Mouse (Mus musculus) thymus, postnatal 0 days (tissue): ENCODE results near the gene Gins1. TPM values are rescaled to one million over a fixed set of nuclear protein-coding genes. Genes with fewer than 3 reads are reported as not detected.
"Not testable (repeated sequence)": the region's sequence is repeated elsewhere in the genome, so short reads cannot be mapped to it uniquely, and the experiment has no call there.

Experiments
- DNase-seq: peaks from one replicate; pipeline ENCODE4 v3.0.0-alpha.2; 2015; ENCODE audit warnings: low spot score
- polyA plus RNA-seq: library from polyadenylated mRNA; unstranded; fragments of >200 nt; fragmentation: Nextera tagmentation; extraction: Ambion mirVana; gene quantifications from 2 replicates; pipeline ENCODE4 v1.2.1, GENCODE M21; 2015

Gene Gins1
- polyA plus RNA-seq, 1 experiment from 2014 or later: 55.4 TPM

DNA sequence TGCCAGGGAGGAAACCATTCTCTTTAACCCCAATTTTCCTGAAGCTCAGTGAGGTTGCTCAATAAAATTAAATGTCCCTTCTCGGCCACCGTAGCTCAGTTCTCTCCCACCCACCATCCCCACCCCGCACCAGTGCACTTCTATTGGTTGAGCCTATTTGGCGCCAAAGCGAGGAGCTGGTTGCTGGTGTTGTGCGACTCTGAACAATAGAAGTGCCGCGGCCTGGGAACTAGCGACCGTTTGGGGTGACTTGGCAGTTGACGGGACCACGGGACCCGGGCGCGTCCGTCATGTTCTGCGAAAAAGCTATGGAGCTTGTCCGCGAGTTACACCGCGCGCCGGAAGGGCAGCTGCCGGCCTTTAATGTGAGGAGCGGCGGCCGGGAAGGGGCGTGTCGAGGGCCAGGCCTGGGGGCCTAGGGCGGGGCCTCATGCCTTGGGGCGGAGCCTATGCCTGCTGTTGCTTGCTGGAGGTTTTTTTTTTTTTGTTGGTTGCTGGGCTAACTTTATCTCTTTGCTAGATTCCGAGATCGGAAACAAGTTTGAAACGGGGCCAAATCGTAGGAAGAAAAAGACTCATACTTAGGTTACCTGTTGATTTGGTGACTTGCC is 4.3 kb downstream of the Gins1 start:
- DNase-seq: peak; percentile 96

DNA sequence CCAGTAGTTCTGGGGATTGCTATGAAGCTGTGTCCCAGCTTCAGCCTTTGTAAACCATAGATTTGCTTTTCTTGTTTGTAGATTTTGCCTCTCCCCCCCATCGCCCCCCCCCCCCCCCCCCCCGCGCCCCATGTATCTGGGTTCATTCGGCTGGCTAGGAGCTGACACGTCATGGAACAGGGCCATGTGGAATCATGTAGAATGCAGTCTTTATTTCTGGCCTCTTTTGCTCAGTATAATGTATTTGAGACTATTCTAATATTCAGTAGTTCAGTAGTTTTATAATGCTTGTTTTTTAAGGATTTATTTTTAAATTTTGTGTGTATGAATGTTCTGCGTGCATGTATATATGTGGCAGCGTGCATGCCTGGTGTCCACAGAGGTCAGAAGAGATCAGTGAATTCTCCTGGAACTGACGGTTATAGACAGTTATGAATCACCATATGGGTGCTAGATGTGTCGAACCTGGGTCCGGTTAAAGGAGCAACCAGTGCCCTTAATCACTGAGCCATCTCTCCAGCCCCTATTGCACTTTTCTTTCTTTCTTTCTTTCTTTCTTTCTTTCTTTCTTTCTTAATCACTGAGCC is 5.2 kb downstream of the Gins1 start:
- DNase-seq: peak; percentile 3

DNA sequence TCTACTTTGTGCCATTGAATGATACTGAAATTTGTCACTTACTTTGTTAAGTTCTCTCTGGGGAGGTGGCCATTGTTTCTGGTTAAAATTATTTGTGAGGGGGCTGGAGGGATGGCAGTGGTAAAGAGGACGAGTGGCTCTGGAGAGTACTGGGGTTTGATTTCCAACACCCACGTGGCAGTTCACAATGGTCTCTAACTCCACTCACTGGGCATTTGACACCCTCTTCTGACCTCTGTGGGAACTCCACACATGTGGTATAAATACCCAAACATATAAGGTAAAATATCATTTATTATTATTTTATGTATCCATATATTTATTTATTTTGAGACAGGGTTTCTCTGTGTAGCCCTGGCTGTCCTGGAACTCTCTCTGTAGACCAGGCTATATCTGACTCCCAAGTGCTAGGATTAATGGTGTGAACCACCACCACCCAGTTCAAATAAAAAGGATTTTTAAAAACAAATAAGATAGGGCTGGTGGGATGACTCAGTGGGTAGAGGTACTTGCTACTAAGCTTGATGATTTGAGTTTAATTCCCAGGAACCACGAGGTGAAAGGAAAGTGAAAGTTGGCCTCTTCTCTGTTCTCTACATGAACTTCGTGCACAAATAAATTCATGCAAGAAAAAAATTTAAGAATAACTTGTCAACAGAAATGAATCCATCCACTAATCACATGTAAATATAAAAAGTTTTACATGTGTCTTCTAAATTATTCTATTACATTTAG is 9.7 kb downstream of the Gins1 start:
- no peak for DNase-seq

DNA sequence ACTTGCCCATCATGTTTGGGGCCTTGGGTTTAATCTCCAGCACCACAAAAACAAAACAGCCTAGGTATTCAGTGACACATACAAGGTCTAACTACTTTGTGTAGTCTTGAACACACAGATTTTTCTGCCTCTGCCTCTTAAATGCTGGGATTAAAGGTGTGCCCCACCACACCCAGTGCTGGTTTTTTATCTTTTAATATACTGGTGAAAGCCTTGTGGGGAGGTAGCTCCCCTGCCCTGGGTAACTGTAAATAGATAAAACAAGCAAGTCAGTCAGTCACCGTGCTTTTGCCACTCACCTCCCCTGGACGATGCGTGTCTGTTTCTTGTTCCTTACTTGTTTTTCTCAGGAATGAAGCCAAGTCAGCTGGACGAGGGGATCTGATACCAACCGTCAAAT is 10.6 kb downstream of the Gins1 start:
- DNase-seq: no peak

- DNase-seq: no peak
Observed at GRCm38 (mm10) chr2:150918720-150919119, 13.5 kb downstream of the Gins1 start.

DNA sequence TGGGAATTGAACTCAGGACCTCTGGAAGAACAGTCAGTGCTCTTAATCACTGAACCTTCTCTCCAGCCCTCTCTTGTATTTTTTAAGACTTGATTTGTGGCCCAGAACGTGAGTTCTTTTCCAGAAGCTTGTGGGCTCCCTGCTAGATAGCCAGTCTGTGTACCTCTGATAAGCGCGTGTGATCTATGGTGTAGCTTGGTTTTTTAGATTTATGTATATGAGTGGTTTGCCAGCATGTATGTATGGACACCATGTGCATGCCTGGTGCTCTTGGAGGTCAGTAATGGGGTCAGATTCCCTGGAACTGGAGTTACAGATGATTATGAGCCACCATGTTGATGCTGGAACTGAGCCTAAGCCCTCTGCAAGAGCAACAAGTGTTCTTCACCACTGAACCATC is 15.3 kb downstream of the Gins1 start:
- DNase-seq: no peak

DNA sequence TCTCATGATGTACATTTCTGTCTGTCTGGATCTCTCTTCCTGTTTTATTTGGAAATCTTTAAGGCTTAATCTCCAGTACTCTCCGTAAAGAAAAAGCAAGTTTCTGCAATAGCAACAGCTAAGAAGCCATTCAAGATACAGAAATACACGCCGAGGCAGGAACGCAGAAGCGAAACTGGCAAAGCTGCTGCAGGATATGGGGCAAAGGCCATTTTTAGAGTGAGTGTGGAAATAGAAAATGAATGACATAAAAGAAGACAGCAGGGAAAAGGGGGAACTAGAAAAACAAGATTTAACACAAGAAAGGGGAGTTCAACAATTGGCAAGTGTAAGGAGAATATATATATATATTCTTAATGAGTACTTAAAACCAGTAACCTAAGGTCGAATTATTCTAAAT is 16.5 kb downstream of the Gins1 start:
- no peak for DNase-seq

DNA sequence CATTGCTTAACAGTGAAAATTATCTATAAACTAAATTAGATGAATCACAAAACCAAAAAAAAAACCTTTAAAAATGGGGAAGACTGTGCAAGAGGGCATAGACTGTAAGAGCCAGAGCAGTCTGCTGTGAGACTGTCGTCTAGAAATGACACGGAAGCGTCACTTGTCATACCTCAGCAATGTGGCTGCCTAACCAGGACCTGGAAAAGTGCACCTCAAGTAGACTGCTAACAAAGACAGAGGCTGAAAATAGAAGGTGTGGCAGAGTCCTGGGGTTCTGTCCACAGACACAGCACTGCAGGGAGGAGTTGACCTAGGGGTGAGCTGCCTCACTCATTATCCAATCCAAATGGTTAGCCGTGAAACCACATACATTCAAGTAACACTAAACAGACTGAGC is 17.0 kb downstream of the Gins1 start:
- no peak for DNase-seq

- no peak for DNase-seq
Observed at GRCm38 (mm10) chr2:150923026-150923425, 17.8 kb downstream of the Gins1 start.

- DNase-seq: no peak
Observed at GRCm38 (mm10) chr2:150923505-150923904, 18.3 kb downstream of the Gins1 start.

- no peak for DNase-seq
Observed at GRCm38 (mm10) chr2:150927038-150927720, 22.0 kb downstream of the Gins1 start.

DNA sequence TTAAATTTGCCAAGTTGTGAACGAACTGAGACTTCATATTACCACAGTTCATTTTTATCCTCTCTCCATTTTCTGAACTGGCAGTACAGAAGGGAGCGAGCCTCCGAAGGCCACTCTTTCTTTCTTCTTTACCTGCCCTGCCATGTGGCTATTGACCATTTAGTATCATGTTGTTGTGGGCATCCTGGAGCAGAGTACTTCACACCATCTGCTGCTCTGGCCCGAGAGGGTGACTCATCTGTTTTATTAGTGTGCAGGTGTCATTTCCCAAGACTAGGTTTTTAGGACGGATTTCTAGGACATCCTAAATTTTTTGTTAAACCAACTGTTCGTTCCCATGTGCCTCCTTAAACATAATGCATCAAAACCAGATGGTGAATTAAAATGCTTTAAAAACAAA is 24.0 kb downstream of the Gins1 start:
- DNase-seq: no peak

- no peak for DNase-seq
Observed at GRCm38 (mm10) chr2:150930806-150931205, 25.6 kb downstream of the Gins1 start.

DNA sequence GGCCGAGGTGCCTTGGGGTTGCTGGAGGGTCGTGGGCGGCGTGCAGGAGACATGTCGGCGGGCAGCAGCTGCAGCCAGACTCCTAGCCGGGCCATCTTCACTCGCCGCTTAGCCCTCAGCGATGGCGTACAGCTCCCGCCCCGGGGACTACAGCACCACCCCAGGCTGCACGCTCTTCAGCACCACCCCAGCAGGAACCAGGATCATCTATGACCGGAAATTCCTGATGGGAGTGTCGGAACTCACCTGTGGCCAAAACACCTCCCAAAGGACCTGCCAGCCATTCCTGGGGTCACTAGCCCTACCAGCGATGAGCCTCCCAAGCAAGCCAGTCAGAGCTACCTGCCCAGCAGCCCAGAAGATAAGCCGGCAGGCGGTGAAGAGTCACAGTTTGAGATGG is 28.3 kb downstream of the Gins1 start:
- no peak for DNase-seq

DNA sequence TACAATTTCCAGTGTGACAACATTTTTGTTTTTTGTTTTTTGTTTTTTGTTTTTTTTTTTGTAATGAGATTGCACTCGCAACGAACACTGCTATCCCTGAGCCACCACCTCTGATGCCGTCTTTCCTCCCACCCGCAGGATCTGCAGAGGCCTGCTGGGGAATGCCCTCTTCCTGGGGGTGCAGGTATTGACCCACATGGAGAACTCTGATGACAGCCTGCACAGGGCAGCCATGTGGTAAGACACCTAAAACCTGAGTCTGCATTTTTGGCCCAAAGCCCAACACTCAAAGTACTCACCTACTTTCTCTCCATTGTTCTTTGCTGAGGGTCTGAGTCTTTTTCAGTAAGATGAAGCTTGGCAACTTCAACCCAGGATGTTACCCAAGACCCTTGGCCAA is 29.5 kb downstream of the Gins1 start:
- DNase-seq: no peak

DNA sequence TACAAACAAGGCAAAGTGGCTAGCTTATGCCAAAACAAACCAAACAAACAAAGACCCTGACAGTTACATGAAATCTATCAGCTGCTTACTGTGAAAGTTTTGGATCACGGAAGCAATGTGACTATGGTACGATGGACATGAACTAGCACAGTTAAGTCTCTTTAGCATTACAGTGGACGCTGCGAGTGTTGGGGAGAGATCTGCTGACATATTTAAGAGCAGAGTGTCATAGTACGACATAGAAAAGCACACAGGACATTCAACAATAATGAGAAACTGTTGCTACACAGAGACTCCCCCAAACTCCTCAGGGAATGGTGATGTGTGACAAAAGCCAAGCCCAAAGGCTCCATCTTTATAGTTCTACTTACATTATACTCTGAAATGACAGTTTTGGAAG is 38.8 kb downstream of the Gins1 start:
- DNase-seq: no peak

DNA sequence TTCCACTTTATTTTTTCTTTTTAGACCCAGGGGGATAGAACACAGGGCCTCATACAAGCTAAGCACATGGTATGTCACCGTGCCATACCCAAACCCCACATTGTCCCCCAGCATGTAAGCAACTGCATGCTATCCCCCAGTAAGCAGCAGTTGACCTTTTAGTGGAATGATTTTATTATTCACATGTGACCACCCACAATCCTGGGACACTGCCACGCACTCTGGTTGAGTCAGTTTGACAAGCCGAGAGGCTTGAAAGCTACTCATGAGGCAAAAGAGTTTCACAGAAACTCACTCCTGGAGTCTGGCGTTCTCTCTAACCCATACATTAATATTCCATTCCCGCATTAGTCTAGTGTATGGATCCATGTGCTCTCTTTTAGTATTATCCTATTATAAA is 42.1 kb downstream of the Gins1 start:
- DNase-seq: not testable (repeated sequence)

GRCm38 (mm10) chr2:150947880-150948611 is 42.8 kb downstream of the Gins1 start:
- DNase-seq: not testable (repeated sequence)

DNA sequence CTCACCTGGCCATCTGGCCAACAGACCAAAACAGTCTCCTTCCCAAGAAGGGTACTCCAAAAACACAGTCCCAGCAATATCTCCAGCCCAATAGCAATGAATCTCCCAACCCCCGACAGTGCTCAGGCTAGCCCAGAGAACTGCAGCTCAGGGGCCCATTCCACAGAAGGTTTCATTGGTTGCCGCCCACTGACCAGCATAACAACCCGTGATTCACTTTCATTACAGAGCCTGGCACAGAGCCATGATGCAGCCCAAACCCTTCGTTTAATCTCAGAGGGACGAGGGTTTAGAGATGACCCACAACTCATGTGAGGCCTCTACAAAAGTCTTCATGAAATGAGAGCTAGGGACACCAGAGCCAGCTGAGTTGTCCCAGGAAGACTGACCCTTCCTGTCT is 43.6 kb downstream of the Gins1 start:
- DNase-seq: no peak

DNA sequence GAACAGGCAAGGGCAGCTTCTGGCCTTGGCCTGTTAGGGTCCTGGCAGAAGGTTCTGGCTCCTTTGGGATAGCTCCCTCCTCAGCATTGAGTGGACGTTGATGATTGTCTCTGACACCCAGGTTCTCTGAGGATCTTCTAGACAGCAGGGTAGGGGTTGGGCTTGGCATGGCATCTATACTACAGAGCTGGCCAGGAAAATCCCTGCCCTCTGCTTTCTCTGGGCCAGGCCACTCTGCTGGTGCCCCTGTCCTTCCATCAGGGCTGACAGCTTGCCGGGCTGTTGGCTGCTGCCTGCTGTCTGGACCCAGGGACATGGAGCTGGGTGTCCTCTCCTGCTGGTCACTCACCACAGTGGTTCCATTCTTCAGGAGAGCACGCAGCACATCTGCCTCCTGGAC is 44.5 kb downstream of the Gins1 start:
- no peak for DNase-seq

DNA sequence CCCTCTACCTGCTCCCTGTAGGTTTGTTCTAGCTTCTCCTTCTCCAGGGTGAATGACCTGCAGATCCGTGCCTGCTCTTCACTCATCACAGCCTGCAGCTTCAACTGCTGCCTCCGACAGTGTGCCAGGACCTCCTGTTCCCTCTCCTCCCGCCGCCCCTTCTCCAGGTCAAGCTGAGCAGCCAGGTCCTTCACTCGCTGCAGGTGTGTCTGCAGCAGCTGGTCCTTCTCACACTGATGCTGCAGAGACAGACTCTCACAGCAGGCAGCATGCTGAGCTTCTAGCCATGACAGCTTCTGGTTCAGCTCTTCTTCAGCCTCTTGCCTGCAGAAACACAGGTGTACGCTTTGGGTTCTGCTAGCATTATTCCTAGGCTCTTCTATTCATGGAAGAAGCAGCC is 44.9 kb downstream of the Gins1 start:
- DNase-seq: no peak

DNA sequence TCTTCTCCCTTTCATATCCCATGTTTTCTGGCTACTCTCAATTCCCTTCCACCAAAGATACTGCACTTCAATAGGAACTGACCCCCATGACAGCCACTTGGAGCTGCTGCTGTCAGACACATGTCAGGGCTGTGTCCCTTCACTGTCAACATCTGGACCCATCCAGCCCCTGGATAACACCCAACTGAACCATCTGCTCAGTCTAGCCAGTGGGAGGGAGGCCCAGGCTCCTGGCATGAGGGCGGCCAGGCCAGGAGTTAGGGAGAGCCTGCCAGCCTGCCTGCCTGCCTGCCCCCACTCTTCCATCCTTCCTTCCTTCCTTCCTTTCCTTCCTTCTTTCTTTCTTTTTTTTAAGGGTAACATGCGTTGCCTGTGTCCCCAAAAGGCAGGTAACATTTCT is 46.0 kb downstream of the Gins1 start:
- DNase-seq: no peak
